Mouse (Mus musculus): ENCODE measurements around the gene Crygc. TPM values are rescaled to one million over a fixed set of nuclear protein-coding genes. Genes with fewer than 3 reads are reported as not detected.

Gene Crygc
- polyA plus RNA-seq, 1 experiment from 2014 or later, result not detected

Other genes starting within 250 kb of the Crygc start
- 8.4 and 10.4 TPM in 2 replicates for gene Plekhm3, start 116.9 kb downstream of the Crygc start, polyA plus RNA-seq (2014; fragmentation: Nextera tagmentation; extraction: Ambion mirVana)
- gene Akr1cl, start 40.9 kb downstream of the Crygc start, polyA plus RNA-seq (2014; fragmentation: Nextera tagmentation; extraction: Ambion mirVana), result 0.32 TPM in 1 of 2 replicates, not detected in the other
- gene Cryge, start 22.5 kb downstream of the Crygc start, polyA plus RNA-seq (2014; fragmentation: Nextera tagmentation; extraction: Ambion mirVana), result not detected in 2 replicates
- not detected in 2 replicates for gene Crygd, start 10.2 kb downstream of the Crygc start, polyA plus RNA-seq (2014; fragmentation: Nextera tagmentation; extraction: Ambion mirVana)
- 0.71 TPM in 1 of 2 replicates, not detected in the other for gene Crygb, start 8.6 kb upstream of the Crygc start, polyA plus RNA-seq (2014; fragmentation: Nextera tagmentation; extraction: Ambion mirVana)
- gene Cryga, start 29.7 kb upstream of the Crygc start, polyA plus RNA-seq (2014; fragmentation: Nextera tagmentation; extraction: Ambion mirVana), result not detected in 2 replicates
- not detected in 2 replicates for gene Gm28845, start 45.9 kb upstream of the Crygc start, polyA plus RNA-seq (2014; fragmentation: Nextera tagmentation; extraction: Ambion mirVana)
- gene D630023F18Rik, start 49.5 kb upstream of the Crygc start, polyA plus RNA-seq (2014; fragmentation: Nextera tagmentation; extraction: Ambion mirVana), result 0.29 TPM in 1 of 2 replicates, not detected in the other
- 148 and 162 TPM in 2 replicates for gene Idh1, start 112.8 kb upstream of the Crygc start, polyA plus RNA-seq (2014; fragmentation: Nextera tagmentation; extraction: Ambion mirVana)
- 18.7 TPM in 2 replicates for gene Pikfyve, start 113.0 kb upstream of the Crygc start, polyA plus RNA-seq (2014; fragmentation: Nextera tagmentation; extraction: Ambion mirVana)
- gene Pth2r, start 208.4 kb upstream of the Crygc start, polyA plus RNA-seq (2014; fragmentation: Nextera tagmentation; extraction: Ambion mirVana), result not detected in 2 replicates

All from stomach, embryonic 14.5 days (tissue).